25 mouse cellular contexts compared by ENCODE assay signal in the genomic region with DNA sequence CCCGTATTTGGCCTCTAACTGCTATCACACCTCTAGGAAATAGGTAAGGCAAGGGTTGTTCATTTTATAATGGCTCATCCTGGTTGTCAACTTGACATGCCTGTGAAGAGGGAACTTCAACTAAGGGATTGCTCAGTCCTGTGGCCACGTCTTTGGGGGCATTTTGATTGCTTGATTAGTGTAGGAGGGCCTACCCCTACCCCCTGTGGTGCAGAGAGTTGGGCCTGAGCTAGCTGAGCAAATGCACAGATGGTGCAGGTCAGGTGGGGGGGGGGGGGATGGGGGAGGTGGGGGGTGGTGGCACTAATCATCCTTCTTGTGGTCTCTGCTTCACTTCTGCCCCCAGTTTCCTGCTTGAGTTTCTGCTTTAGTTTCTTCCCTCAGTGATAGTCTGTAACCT. TPM values are rescaled to one million over a fixed set of nuclear protein-coding genes. Genes with fewer than 3 reads are reported as not detected.
DNase-seq lines count a peak whose midpoint lies in the region; ATAC-seq and TF ChIP-seq lines count a peak whose summit lies in the region.
"Had no signal": no experiment of that assay in that cellular context is flagged by ENCODE, and none has a peak within 500 bp of the region (broad histone marks: within the 10 kb centered on the region; RNA-seq: fewer than 3 reads in every experiment).

No protein-coding gene starts in this region.

- peaks cover 14% of the 10 kb centered on the region for H3K4me1 ChIP-seq in embryonic facial prominence, embryonic 13.5 days
- H3K4me1 ChIP-seq in embryonic facial prominence, embryonic 10.5 days = peaks cover 20% of the 10 kb centered on the region
- peaks cover 26% of the 10 kb centered on the region for H3K4me1 ChIP-seq in thymus, adult 2 months (replicated peaks; ENCODE audit: control insufficient read depth, insufficient read depth, low read length)
- H3K4me1 ChIP-seq in forebrain, embryonic 14.5 days (ENCODE audit: control insufficient read depth, insufficient read depth, low read length) = no peaks in the 10 kb centered on the region

- peaks cover 33% of the 10 kb centered on the region for H3K36me3 ChIP-seq in embryonic facial prominence, embryonic 13.5 days
- H3K36me3 ChIP-seq in embryonic facial prominence, embryonic 10.5 days (replicated peaks) = peaks cover 34% of the 10 kb centered on the region
- no peaks in the 10 kb centered on the region for H3K36me3 ChIP-seq in thymus, adult 2 months (ENCODE audit: control insufficient read depth, insufficient read depth, low read length)
- H3K36me3 ChIP-seq in forebrain, embryonic 14.5 days (ENCODE audit: control insufficient read depth, insufficient read depth, low read length) = peaks cover 41% of the 10 kb centered on the region

- no peak for DNase-seq in embryonic facial prominence, embryonic 10.5 days (ENCODE audit: low spot score)
- DNase-seq in thymus, adult 2 months = no peak
- no peak for DNase-seq in thymus, postnatal 36 days
- peak; percentile 60 for DNase-seq in R1 (ENCODE audit: low read depth, low spot score)
- DNase-seq in forebrain, embryonic 14.5 days (ENCODE audit: low spot score) = no peak
- DNase-seq: adrenal gland, postnatal 36 days; cerebellum, adult 11 months; kidney, adult 9 months; kidney, postnatal 25 days; lung, embryonic 14.5 days; lung, postnatal 36 days; right cerebral cortex, adult 18-20 months; thymus, postnatal 25 days had no signal

- no peak for TF ChIP-seq CTCF in thymus, adult 2 months (IDR thresholded peaks at IDR 0.05; ENCODE audit: borderline replicate concordance, control insufficient read depth, extremely low read depth, insufficient read depth, low read length, poor library complexity)

- H3K27me3 ChIP-seq in embryonic facial prominence, embryonic 13.5 days = no peaks in the 10 kb centered on the region
- no peaks in the 10 kb centered on the region for H3K27me3 ChIP-seq in embryonic facial prominence, embryonic 10.5 days (replicated peaks; ENCODE audit: low read depth, poor library complexity, severe bottlenecking)
- no peaks in the 10 kb centered on the region for H3K27me3 ChIP-seq in thymus, adult 2 months (ENCODE audit: control insufficient read depth, insufficient read depth, low read length)
- H3K27me3 ChIP-seq in forebrain, embryonic 14.5 days (replicated peaks; ENCODE audit: control insufficient read depth, insufficient read depth, low read length) = no peaks in the 10 kb centered on the region
- H3K27me3 ChIP-seq: forebrain, embryonic 15.5 days; midbrain, embryonic 15.5 days had no signal

- no peak for ATAC-seq in embryonic facial prominence, embryonic 13.5 days (ENCODE audit: insufficient number of reproducible peaks, insufficient read depth, low FRiP score, low TSS enrichment, low read depth)
- ATAC-seq in monocyte, adult 5-6 weeks (replicated peaks; ENCODE audit: insufficient number of reproducible peaks, low FRiP score, low TSS enrichment, poor library complexity, severe bottlenecking) = no peak
- no peak for ATAC-seq in forebrain, embryonic 14.5 days
- ATAC-seq: forebrain, embryonic 15.5 days; hindbrain, embryonic 16.5 days; intestine, embryonic 16.5 days; midbrain, embryonic 15.5 days had no signal

- no peak overlapping the region for H3K4me3 ChIP-seq in embryonic facial prominence, embryonic 13.5 days
- H3K4me3 ChIP-seq in embryonic facial prominence, embryonic 10.5 days = no peak overlapping the region
- no peak overlapping the region for H3K4me3 ChIP-seq in thymus, adult 2 months (ENCODE audit: control insufficient read depth, insufficient read depth, low read length)
- no peak overlapping the region for H3K4me3 ChIP-seq in forebrain, embryonic 14.5 days (ENCODE audit: low read depth, low read length)
- H3K4me3 ChIP-seq: forebrain, embryonic 15.5 days; heart, embryonic 10.5 days; layer of hippocampus, adult 2 months; megakaryocyte, embryonic 14.5 days; midbrain, embryonic 15.5 days had no signal

- H3K27ac ChIP-seq in embryonic facial prominence, embryonic 13.5 days = no peak overlapping the region
- H3K27ac ChIP-seq in embryonic facial prominence, embryonic 10.5 days (replicated peaks) = no peak overlapping the region
- H3K27ac ChIP-seq in thymus, adult 2 months (ENCODE audit: control insufficient read depth, insufficient read depth, low read length) = peak overlapping the region; percentile 9
- H3K27ac ChIP-seq in forebrain, embryonic 14.5 days (ENCODE audit: low read depth, low read length) = no peak overlapping the region
- H3K27ac ChIP-seq: forebrain, embryonic 15.5 days; layer of hippocampus, adult 2 months; midbrain, embryonic 15.5 days had no signal

- no peak for TF ChIP-seq POLR2A in thymus, adult 2 months (IDR thresholded peaks at IDR 0.05; ENCODE audit: control insufficient read depth, extremely low read depth, insufficient read depth, low read length, poor library complexity)

- no peaks in the 10 kb centered on the region for H3K9me3 ChIP-seq in embryonic facial prominence, embryonic 13.5 days
- no peaks in the 10 kb centered on the region for H3K9me3 ChIP-seq in embryonic facial prominence, embryonic 10.5 days
- no peaks in the 10 kb centered on the region for H3K9me3 ChIP-seq in forebrain, embryonic 14.5 days (replicated peaks; ENCODE audit: control insufficient read depth, low read length)
- H3K9me3 ChIP-seq: forebrain, embryonic 15.5 days; heart, embryonic 10.5 days; megakaryocyte, embryonic 14.5 days; midbrain, embryonic 15.5 days had no signal

- H3K9ac ChIP-seq in embryonic facial prominence, embryonic 13.5 days = 0 out of 2 replicates have a peak overlapping the region, but pooled peaks have one; percentile 0
- H3K9ac ChIP-seq in forebrain, embryonic 14.5 days (ENCODE audit: low read length) = no peak overlapping the region
- H3K9ac ChIP-seq: forebrain, embryonic 15.5 days; lung, embryonic 14.5 days; midbrain, embryonic 15.5 days had no signal

- 71% methylated on average over 2 of the region's 2 CpGs for WGBS in embryonic facial prominence, embryonic 13.5 days
- WGBS in embryonic facial prominence, embryonic 10.5 days = 64% methylated on average over 2 of the region's 2 CpGs
- WGBS in thymus, adult 2 months = 24% methylated on average over 2 of the region's 2 CpGs
- 50% methylated on average over 2 of the region's 2 CpGs for WGBS in forebrain, embryonic 14.5 days

- no peak overlapping the region for H3K4me2 ChIP-seq in embryonic facial prominence, embryonic 13.5 days
- no peak overlapping the region for H3K4me2 ChIP-seq in forebrain, embryonic 14.5 days (ENCODE audit: low read length)
- H3K4me2 ChIP-seq: forebrain, embryonic 15.5 days; lung, embryonic 14.5 days; midbrain, embryonic 15.5 days had no signal

RNA-seq across cellular contexts. Expression of gene Stoml1, which starts 2.1 kb away (rescaled TPM):
- 43.1 and 45.0 TPM in 2 replicates for polyA plus RNA-seq in embryonic facial prominence, embryonic 13.5 days (2015; fragmentation: Nextera tagmentation; extraction: Ambion mirVana)
- polyA plus RNA-seq in embryonic facial prominence, embryonic 10.5 days (2016; fragmentation: Nextera tagmentation; extraction: Ambion mirVana) = 28.4 and 30.2 TPM in 2 replicates
- 67.4 and 71.5 TPM in 2 replicates for polyA plus RNA-seq in thymus, adult 2 months (2012; rRNA removed)
- 11.3 to 14.2 TPM (median 13.0 TPM) in 3 replicates for total RNA-seq in monocyte, adult 5-6 weeks (2017)
- polyA plus RNA-seq in forebrain, embryonic 14.5 days (2014; fragmentation: Nextera tagmentation; extraction: Ambion mirVana) = 75.1 and 81.1 TPM in 2 replicates

RNA-seq across cellular contexts. Expression of gene Pml, which starts 5.5 kb away (rescaled TPM):
- 14.4 and 15.2 TPM in 2 replicates for polyA plus RNA-seq in embryonic facial prominence, embryonic 13.5 days (2015; fragmentation: Nextera tagmentation; extraction: Ambion mirVana)
- 17.2 and 17.6 TPM in 2 replicates for polyA plus RNA-seq in embryonic facial prominence, embryonic 10.5 days (2016; fragmentation: Nextera tagmentation; extraction: Ambion mirVana)
- 74.1 and 83.0 TPM in 2 replicates for polyA plus RNA-seq in thymus, adult 2 months (2012; rRNA removed)
- total RNA-seq in monocyte, adult 5-6 weeks (2017) = 6.6 to 23.5 TPM (median 15.6 TPM) in 3 replicates
- polyA plus RNA-seq in forebrain, embryonic 14.5 days (2014; fragmentation: Nextera tagmentation; extraction: Ambion mirVana) = 5.3 and 6.0 TPM in 2 replicates

RNA-seq across cellular contexts. Expression of gene Islr2, which starts 51.0 kb away (rescaled TPM):
- polyA plus RNA-seq in embryonic facial prominence, embryonic 13.5 days (2015; fragmentation: Nextera tagmentation; extraction: Ambion mirVana) = 0.76 and 1.4 TPM in 2 replicates
- polyA plus RNA-seq in embryonic facial prominence, embryonic 10.5 days (2016; fragmentation: Nextera tagmentation; extraction: Ambion mirVana) = 1.5 and 2.2 TPM in 2 replicates
- polyA plus RNA-seq in thymus, adult 2 months (2012; rRNA removed) = 0.50 and 1.4 TPM in 2 replicates
- 0.10 to 0.11 TPM in 2 of 3 replicates, not detected in the other for total RNA-seq in monocyte, adult 5-6 weeks (2017)
- polyA plus RNA-seq in forebrain, embryonic 14.5 days (2014; fragmentation: Nextera tagmentation; extraction: Ambion mirVana) = 118 and 123 TPM in 2 replicates
- total RNA-seq: granulocyte monocyte progenitor cell, adult 5-6 weeks; liver, adult 2 months had no signal
- polyA plus RNA-seq: heart, embryonic 10.5 days; liver, adult 2 months; lung, embryonic 14.5 days had no signal

RNA-seq across cellular contexts. Expression of gene Islr, which starts 51.0 kb away (rescaled TPM):
- polyA plus RNA-seq in embryonic facial prominence, embryonic 13.5 days (2015; fragmentation: Nextera tagmentation; extraction: Ambion mirVana) = 75.6 and 79.6 TPM in 2 replicates
- 13.8 and 18.2 TPM in 2 replicates for polyA plus RNA-seq in embryonic facial prominence, embryonic 10.5 days (2016; fragmentation: Nextera tagmentation; extraction: Ambion mirVana)
- polyA plus RNA-seq in thymus, adult 2 months (2012; rRNA removed) = 25.3 and 32.2 TPM in 2 replicates
- not detected in 3 replicates for total RNA-seq in monocyte, adult 5-6 weeks (2017)
- polyA plus RNA-seq in forebrain, embryonic 14.5 days (2014; fragmentation: Nextera tagmentation; extraction: Ambion mirVana) = 13.5 and 20.1 TPM in 2 replicates

RNA-seq across cellular contexts. Expression of gene Loxl1, which starts 57.9 kb away (rescaled TPM):
- 30.9 and 41.8 TPM in 2 replicates for polyA plus RNA-seq in embryonic facial prominence, embryonic 13.5 days (2015; fragmentation: Nextera tagmentation; extraction: Ambion mirVana)
- polyA plus RNA-seq in embryonic facial prominence, embryonic 10.5 days (2016; fragmentation: Nextera tagmentation; extraction: Ambion mirVana) = 7.0 and 11.9 TPM in 2 replicates
- polyA plus RNA-seq in thymus, adult 2 months (2012; rRNA removed) = 12.5 and 19.0 TPM in 2 replicates
- total RNA-seq in monocyte, adult 5-6 weeks (2017) = not detected in 3 replicates
- 9.2 and 11.1 TPM in 2 replicates for polyA plus RNA-seq in forebrain, embryonic 14.5 days (2014; fragmentation: Nextera tagmentation; extraction: Ambion mirVana)
- total RNA-seq: granulocyte monocyte progenitor cell, adult 5-6 weeks; hematopoietic stem cell, adult 5-6 weeks had no signal

Comparison
In these comparisons a context has a peak if more than half of its experiments do, and no peak if none do; other contexts are left out.
1. RNA of gene Islr2, which starts 51.0 kb away (polyA plus RNA-seq): 118 to 123 TPM in forebrain, embryonic 14.5 days; 1.5 to 2.2 TPM in embryonic facial prominence, embryonic 10.5 days, 0.76 to 1.4 TPM in embryonic facial prominence, embryonic 13.5 days and 0.50 to 1.4 TPM in thymus, adult 2 months; every median in the first group is over 10 times any median in the second.